Mouse (Mus musculus) hindbrain, embryonic 16.5 days (tissue): ENCODE measurements around the gene Zscan26. TPM values are rescaled to one million over a fixed set of nuclear protein-coding genes. Genes with fewer than 3 reads are reported as not detected.
A peak's percentile ranks its signal among the peaks of the same experiment; 100 is the strongest.
"Not testable (repeated sequence)": the region's sequence is repeated elsewhere in the genome, so short reads cannot be mapped to it uniquely, and the experiment has no call there.

Experiments used
- ATAC-seq: fragments of 200-750 bp; cut with Nextera tagmentation; 2 replicates; pipeline ENCODE4 v1.8.0; 2017; ENCODE audit warnings: moderate TSS enrichment, moderate library complexity
- H3K27ac ChIP-seq: fragments of 300-500 bp; sonication (generic); 2 replicates; pipeline ENCODE4 v1.5.1; 2014; ENCODE audit warnings: low read depth, mild to moderate bottlenecking, control low read depth, low read length, moderate library complexity
- H3K27me3 ChIP-seq: fragments of 300-500 bp; sonication (generic); replicated peaks from 2 replicates; pipeline ENCODE4 v1.6.1; 2014; ENCODE audit warnings: low read length; ENCODE audit not compliant: control insufficient read depth, insufficient read depth
- H3K36me3 ChIP-seq: fragments of 300-500 bp; sonication (generic); 2 replicates; pipeline ENCODE4 v1.6.1; 2014; ENCODE audit warnings: mild to moderate bottlenecking, low read length, moderate library complexity, mixed read lengths; ENCODE audit not compliant: control insufficient read depth, insufficient read depth
- H3K4me1 ChIP-seq: fragments of 300-500 bp; sonication (generic); 2 replicates; pipeline ENCODE4 v1.6.1; 2014; ENCODE audit warnings: low read depth, low read length; ENCODE audit not compliant: control insufficient read depth, insufficient read depth
- H3K4me2 ChIP-seq: fragments of 300-500 bp; sonication (generic); 2 replicates; pipeline ENCODE4 v1.6.1; 2014; ENCODE audit warnings: mild to moderate bottlenecking, low read length, control low read depth, moderate library complexity
- H3K4me3 ChIP-seq: fragments of 300-500 bp; sonication (generic); 2 replicates; pipeline ENCODE4 v1.5.1; 2014; ENCODE audit warnings: mild to moderate bottlenecking, low read length, control low read depth, moderate library complexity
- H3K9ac ChIP-seq: fragments of 300-500 bp; sonication (generic); 2 replicates; pipeline ENCODE4 v1.6.1; 2014; ENCODE audit warnings: low read depth, mild to moderate bottlenecking, control low read depth, low read length, moderate library complexity
- H3K9me3 ChIP-seq: fragments of 300-500 bp; sonication (generic); 2 replicates; pipeline ENCODE4 v1.6.1; 2014; ENCODE audit warnings: mild to moderate bottlenecking, low read length, moderate library complexity; ENCODE audit not compliant: control insufficient read depth
- WGBS: fragments of 180-500 bp; shearing (Covaris S2); extraction: QIAGEN DNeasy Blood & Tissue Kit; methylation state at CpG from one replicate; pipeline ENCODE4 v1.1.7; 2014; 5-methylcytosine and 5-hydroxymethylcytosine counted together
- polyA plus RNA-seq: library from polyadenylated mRNA; unstranded; fragments of >200 nt; fragmentation: Nextera tagmentation; extraction: Ambion mirVana; gene quantifications from 2 replicates; pipeline ENCODE4 v1.2.1, GENCODE M21; 2015

Zscan26 gene
- polyA plus RNA-seq, 1 experiment from 2014 or later = 17.6 TPM

GRCm38 (mm10) chr13:21468061-21469019 is 14.8 kb upstream of the Zscan26 start, which contains the start of gene Nkapl:
TSS of gene Nkapl (minus strand) at chr13:21468509.
- peak within 1 kb of the TSS; percentile 73 for H3K4me3 ChIP-seq
- H3K9ac ChIP-seq = peak within 1 kb of the TSS; percentile 83
- no peaks in the 10 kb centered on the region for H3K9me3 ChIP-seq
- peak within 1 kb of the TSS; percentile 93 for H3K4me2 ChIP-seq
- H3K36me3 ChIP-seq = no peaks in the 10 kb centered on the region
- H3K27me3 ChIP-seq = no peaks in the 10 kb centered on the region
- H3K4me1 ChIP-seq = no peaks in the 10 kb centered on the region
- ATAC-seq = peak; percentile 100
- H3K27ac ChIP-seq = peak within 1 kb of the TSS; percentile 77
- under 1% methylated on average over 54 of the region's 54 CpGs for WGBS

DNA sequence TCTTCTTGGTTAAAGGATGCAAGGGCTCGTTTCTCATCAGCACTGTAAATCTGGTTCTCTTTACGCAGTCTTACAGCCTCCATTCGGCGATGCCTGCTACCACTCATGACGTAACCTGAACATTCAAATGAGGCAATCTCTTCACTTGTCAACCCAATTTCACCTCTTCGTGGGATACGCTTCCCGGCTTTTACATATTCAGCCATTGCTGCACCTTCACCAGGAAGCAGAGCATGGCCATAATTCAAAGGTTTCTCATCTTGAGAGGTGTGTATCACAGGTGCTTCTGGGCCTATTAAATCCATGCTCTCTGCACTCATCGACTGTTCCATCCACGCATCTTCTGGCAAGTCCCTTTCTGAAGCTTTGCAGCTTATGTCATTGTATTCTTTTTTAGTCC is 13.8 kb upstream of the Zscan26 start:
- H3K36me3 ChIP-seq = no peaks in the 10 kb centered on the region
- no peaks in the 10 kb centered on the region for H3K27me3 ChIP-seq
- no peak overlapping the region for H3K4me3 ChIP-seq
- no peak overlapping the region for H3K4me2 ChIP-seq
- no peaks in the 10 kb centered on the region for H3K9me3 ChIP-seq
- no peaks in the 10 kb centered on the region for H3K4me1 ChIP-seq
- WGBS = 90% methylated on average over 10 of the region's 10 CpGs
- H3K9ac ChIP-seq = no peak overlapping the region
- no peak overlapping the region for H3K27ac ChIP-seq
- ATAC-seq = no peak

GRCm38 (mm10) chr13:21462516-21462915 is 9.0 kb upstream of the Zscan26 start:
- H3K36me3 ChIP-seq, H3K9me3 ChIP-seq, H3K4me1 ChIP-seq, ATAC-seq, H3K4me2 ChIP-seq, H3K27me3 ChIP-seq, H3K9ac ChIP-seq, H3K4me3 ChIP-seq, H3K27ac ChIP-seq: not testable (repeated sequence)
- 52% methylated on average over 9 of the region's 9 CpGs for WGBS

DNA sequence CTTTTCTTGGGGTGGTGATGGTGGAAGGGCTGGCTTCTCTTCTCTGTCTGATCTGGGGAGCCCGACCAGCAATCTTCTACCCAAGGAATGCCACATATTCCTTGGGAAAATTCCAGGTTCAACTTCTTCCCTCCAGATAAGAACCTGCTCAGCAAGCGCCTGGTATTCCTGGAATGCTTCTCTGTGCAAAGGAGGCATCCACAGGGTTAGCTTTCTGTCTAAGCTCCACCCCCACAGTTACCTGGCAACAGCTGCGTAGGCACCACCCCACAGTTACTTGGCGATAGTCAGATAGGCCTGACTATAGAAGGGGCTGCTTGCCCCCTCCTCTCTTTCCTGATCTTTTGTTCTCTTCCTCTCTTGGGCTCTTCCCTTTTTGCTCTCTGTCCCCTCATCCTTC is 2.8 kb upstream of the Zscan26 start:
- Histone ChIP-seq H3K27ac (no peak overlapping the region), H3K27me3 (peaks cover 8% of the 10 kb centered on the region; the same call in 1 of the 2 replicates), H3K9ac (no peak overlapping the region), H3K4me3 (no peak overlapping the region), H3K4me2 (no peak overlapping the region), H3K9me3 (no peaks in the 10 kb centered on the region), H3K4me1 (peaks cover 6% of the 10 kb centered on the region), H3K36me3 (no peaks in the 10 kb centered on the region)
- whole genome bisulfite sequencing = 13% methylated on average over 4 of the region's 4 CpGs
- ATAC-seq = no peak

DNA sequence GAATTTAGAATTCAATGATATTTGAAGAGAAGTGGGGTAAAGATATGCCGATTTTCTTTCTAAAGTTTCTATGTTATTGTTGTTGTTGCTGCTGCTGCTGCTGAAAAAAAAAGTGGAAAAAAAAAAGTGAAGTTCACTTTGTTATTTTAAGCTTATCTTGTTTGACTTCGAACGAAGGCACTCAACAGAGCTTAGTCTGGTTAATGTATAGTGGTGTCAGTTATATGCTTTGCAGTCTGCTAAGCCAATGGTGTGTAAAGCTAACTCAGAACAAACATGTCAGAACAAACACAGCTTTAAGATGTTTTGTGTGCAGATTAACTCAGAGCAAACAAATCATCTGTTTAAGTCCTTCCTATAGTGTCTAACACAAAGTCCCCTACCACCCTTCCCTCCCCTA is 603 bp upstream of the Zscan26 start:
- Histone ChIP-seq H3K9me3 (no peaks in the 10 kb centered on the region), H3K36me3 (no peaks in the 10 kb centered on the region), H3K4me3 (no peak overlapping the region), H3K27ac (no peak overlapping the region), H3K4me2 (no peak overlapping the region), H3K4me1 (peaks cover 6% of the 10 kb centered on the region), H3K27me3 (0 out of 2 replicates have a peak, but pooled peaks cover 8% of the 10 kb centered on the region), H3K9ac (no peak overlapping the region)
- ATAC-seq = no peak
- WGBS = 94% methylated on average over 3 of the region's 3 CpGs

- no peaks in the 10 kb centered on the region for H3K9me3 ChIP-seq
- 0 out of 2 replicates have a peak, but pooled peaks cover 8% of the 10 kb centered on the region for H3K27me3 ChIP-seq
- H3K9ac ChIP-seq = peak overlapping the region; percentile 73
- H3K27ac ChIP-seq = peak overlapping the region; percentile 83
- H3K4me1 ChIP-seq = peaks cover 6% of the 10 kb centered on the region
- H3K4me2 ChIP-seq = peak overlapping the region; percentile 75
- WGBS = 4% methylated on average over 13 of the region's 13 CpGs
- peak overlapping the region; percentile 70 for H3K4me3 ChIP-seq
- ATAC-seq = peak; percentile 34; the same call in 1 of the 2 replicates
- H3K36me3 ChIP-seq = peaks cover 1% of the 10 kb centered on the region; the same call in 1 of the 2 replicates
Observed at GRCm38 (mm10) chr13:21453042-21453441, 488 bp downstream of the Zscan26 start.

DNA sequence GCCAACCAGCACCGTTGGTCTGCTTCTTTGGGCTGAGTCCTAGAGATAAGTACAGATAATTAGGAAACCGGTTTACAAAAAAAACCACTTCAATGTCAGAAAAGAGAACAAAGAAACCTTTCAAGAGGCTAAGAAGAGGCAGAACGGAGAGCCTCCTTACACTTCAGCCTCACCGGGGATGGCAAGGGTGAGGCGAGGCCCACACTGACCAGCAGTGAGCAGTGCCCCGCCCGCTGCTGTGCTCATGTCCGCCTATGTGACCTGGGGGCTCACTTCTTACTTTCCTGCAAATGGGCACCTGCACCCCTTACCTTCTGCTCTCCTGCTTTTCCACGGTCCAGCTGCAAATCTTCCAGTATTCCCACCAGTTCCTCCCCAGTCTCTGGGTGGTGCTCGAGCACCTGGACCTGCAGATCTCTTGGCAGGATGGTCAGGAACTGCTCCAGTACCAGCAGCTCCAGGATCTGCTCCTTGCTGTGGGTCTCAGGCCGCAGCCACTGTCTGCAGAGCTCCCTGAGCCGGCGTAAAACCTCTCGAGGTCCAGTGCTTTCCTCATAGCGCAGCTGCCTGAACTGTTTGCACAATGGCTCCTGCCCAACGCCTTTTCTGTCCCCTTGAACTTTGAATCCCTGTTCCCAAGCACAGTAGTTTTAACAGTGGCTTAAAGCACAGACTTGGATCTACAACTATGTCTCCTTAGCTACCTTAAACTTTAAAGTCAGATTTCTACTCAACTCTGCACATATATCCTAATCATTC is 5.5 kb downstream of the Zscan26 start:
- H3K9me3 ChIP-seq = no peaks in the 10 kb centered on the region
- no peak overlapping the region for H3K4me2 ChIP-seq
- H3K4me1 ChIP-seq = peaks cover 3% of the 10 kb centered on the region
- no peak overlapping the region for H3K27ac ChIP-seq
- H3K9ac ChIP-seq = no peak overlapping the region
- no peak for ATAC-seq
- no peak overlapping the region for H3K4me3 ChIP-seq
- WGBS = 91% methylated on average over 16 of the region's 16 CpGs
- no peaks in the 10 kb centered on the region for H3K27me3 ChIP-seq
- peaks cover 31% of the 10 kb centered on the region for H3K36me3 ChIP-seq

GRCm38 (mm10) chr13:21446796-21447195 is 6.7 kb downstream of the Zscan26 start:
- Histone ChIP-seq H3K4me1 (no peaks in the 10 kb centered on the region), H3K4me2 (no peak overlapping the region), H3K4me3 (no peak overlapping the region), H3K36me3 (peaks cover 34% of the 10 kb centered on the region), H3K9ac (no peak overlapping the region), H3K9me3 (no peaks in the 10 kb centered on the region), H3K27me3 (no peaks in the 10 kb centered on the region), H3K27ac (no peak overlapping the region)
- 90% methylated on average over 9 of the region's 9 CpGs for WGBS
- no peak for ATAC-seq

- 19% methylated on average over 10 of the region's 10 CpGs for WGBS
- Histone ChIP-seq H3K36me3 (peaks cover 28% of the 10 kb centered on the region), H3K4me1 (peaks cover 8% of the 10 kb centered on the region), H3K9me3 (no peaks in the 10 kb centered on the region), H3K27me3 (no peaks in the 10 kb centered on the region), H3K4me3 (peak overlapping the region; percentile 63), H3K4me2 (peak overlapping the region; percentile 91), H3K27ac (peak overlapping the region; percentile 70), H3K9ac (peak overlapping the region; percentile 78)
- peak; percentile 51 for ATAC-seq
Observed at GRCm38 (mm10) chr13:21441207-21441572, 12.3 kb downstream of the Zscan26 start.
